Mouse (Mus musculus) CH12.LX (cell line): ENCODE measurements around the gene Adamtsl1. TPM values are rescaled to one million over a fixed set of nuclear protein-coding genes. Genes with fewer than 3 reads are reported as not detected.

Experiments used
- DNase-seq: peaks from one replicate; pipeline ENCODE4 v3.0.0-alpha.2; 2013; ENCODE audit errors: extremely low read depth
- H3K27ac ChIP-seq: 2 replicates; pipeline ENCODE4 v1.5.1; 2012; ENCODE audit warnings: low read depth, mild to moderate bottlenecking, control low read depth, moderate library complexity; ENCODE audit not compliant: insufficient read depth
- H3K27me3 ChIP-seq: replicated peaks from 2 replicates; pipeline ENCODE3; 2012; ENCODE audit warnings: inconsistent platforms
- H3K36me3 ChIP-seq, 2 experiments: replicated peaks in 1 of 2; 2 replicates each; pipeline versions ENCODE3 to v1.6.1; 2012; ENCODE audit warnings: inconsistent platforms in 1 of 2, low read length in 1 of 2, mild to moderate bottlenecking in 1 of 2, mixed read lengths in 1 of 2, moderate library complexity in 1 of 2; ENCODE audit not compliant: control insufficient read depth in 1 of 2, insufficient read depth in 1 of 2
- H3K4me1 ChIP-seq, 2 experiments: 2 replicates each; pipeline ENCODE4 v1.6.1; 2012; ENCODE audit warnings: inconsistent platforms in 1 of 2, moderate library complexity in 1 of 2; ENCODE audit not compliant: insufficient read depth in 2 of 2, control insufficient read depth in 1 of 2
- H3K4me2 ChIP-seq: 2 replicates; pipeline ENCODE4 v1.6.1; 2012; ENCODE audit warnings: low read depth, mild to moderate bottlenecking, control low read depth; ENCODE audit not compliant: poor library complexity, insufficient read depth, severe bottlenecking
- H3K4me3 ChIP-seq, 3 experiments: fragments of 150-350 bp in 1 of 3; sonication (generic) in 1 of 3; replicated peaks in 1 of 3; 2 replicates each; pipeline versions ENCODE3 to v1.5.1; 2011 to 2012; ENCODE audit warnings: low read depth in 2 of 3, low read length in 2 of 3, mild to moderate bottlenecking in 2 of 3, moderate library complexity in 2 of 3, control low read depth in 1 of 3, improper control_type of control experiment in 1 of 3, inconsistent platforms in 1 of 3, mixed read lengths in 1 of 3; ENCODE audit not compliant: poor library complexity in 1 of 3
- H3K79me2 ChIP-seq: replicated peaks from 2 replicates; pipeline ENCODE4 v1.6.1; 2012; ENCODE audit warnings: mild to moderate bottlenecking, moderate library complexity; ENCODE audit not compliant: control insufficient read depth, poor library complexity, insufficient read depth, severe bottlenecking; ENCODE audit errors: extremely low read depth
- H3K9ac ChIP-seq: 2 replicates; pipeline ENCODE4 v1.6.1; 2012; ENCODE audit warnings: low read depth, mild to moderate bottlenecking, control low read depth, moderate library complexity; ENCODE audit not compliant: insufficient read depth
- H3K9me3 ChIP-seq: replicated peaks from 2 replicates; pipeline ENCODE3; 2012; ENCODE audit warnings: low read length, inconsistent platforms, mixed read lengths
- BHLHE40 ChIP-seq: IDR thresholded peaks from 2 replicates; pipeline ENCODE4 v1.6.1; 2011; ENCODE audit warnings: mild to moderate bottlenecking, low read depth, low read length, improper control_type of control experiment
- CHD1 ChIP-seq: IDR thresholded peaks from 2 replicates; pipeline ENCODE4 v1.6.1; 2012; ENCODE audit warnings: low read depth, low read length, improper control_type of control experiment, inconsistent platforms
- CHD2 ChIP-seq: IDR thresholded peaks from 2 replicates; pipeline ENCODE4 v1.6.1; 2011; ENCODE audit warnings: low read length, improper control_type of control experiment
- CTCF ChIP-seq, 2 experiments: IDR thresholded peaks in 1 of 2; conservative IDR thresholded peaks in 1 of 2; 2 replicates each; pipeline ENCODE4 v1.5.1; 2011 to 2012; ENCODE audit warnings: low read depth in 2 of 2, low read length in 2 of 2, improper control_type of control experiment in 1 of 2, inconsistent platforms in 1 of 2, mild to moderate bottlenecking in 1 of 2, moderate library complexity in 1 of 2
- E2F4 ChIP-seq: IDR thresholded peaks from 2 replicates; pipeline ENCODE4 v1.6.1; 2011; ENCODE audit warnings: low read depth, low read length, improper control_type of control experiment; ENCODE audit not compliant: insufficient replicate concordance
- ELF1 ChIP-seq: IDR thresholded peaks from 2 replicates; pipeline ENCODE4 v1.6.1; 2014; ENCODE audit warnings: low read depth, mild to moderate bottlenecking, inconsistent platforms, low read length, improper control_type of control experiment
- ETS1 ChIP-seq: conservative IDR thresholded peaks from 2 replicates; pipeline ENCODE4 v1.6.1; 2012; ENCODE audit warnings: low read depth, mild to moderate bottlenecking, inconsistent platforms, low read length, improper control_type of control experiment, moderate library complexity
- GABPA ChIP-seq: IDR thresholded peaks from 2 replicates; pipeline ENCODE4 v1.6.1; 2012; ENCODE audit warnings: low read depth, low read length, improper control_type of control experiment, inconsistent platforms; ENCODE audit not compliant: insufficient replicate concordance
- HCFC1 ChIP-seq: IDR thresholded peaks from 2 replicates; pipeline ENCODE4 v1.6.1; 2012; ENCODE audit warnings: low read depth, mild to moderate bottlenecking, inconsistent platforms, low read length, improper control_type of control experiment
- JUN ChIP-seq: IDR thresholded peaks from 2 replicates; pipeline ENCODE4 v1.6.1; 2011; ENCODE audit warnings: low read depth, mild to moderate bottlenecking, low read length, improper control_type of control experiment, moderate library complexity; ENCODE audit not compliant: insufficient read depth
- JUND ChIP-seq: conservative IDR thresholded peaks from 2 replicates; pipeline ENCODE4 v1.6.1; 2011; ENCODE audit warnings: low read depth, low read length, improper control_type of control experiment
- MAFK ChIP-seq: IDR thresholded peaks from 2 replicates; pipeline ENCODE4 v1.6.1; 2011; ENCODE audit warnings: low read length, improper control_type of control experiment; ENCODE audit not compliant: insufficient replicate concordance
- MAX ChIP-seq: IDR thresholded peaks from 2 replicates; pipeline ENCODE4 v1.6.1; 2011; ENCODE audit warnings: low read length, improper control_type of control experiment
- MEF2A ChIP-seq: IDR thresholded peaks from 2 replicates; pipeline ENCODE4 v1.6.1; 2014; ENCODE audit warnings: low read depth, mild to moderate bottlenecking, inconsistent platforms, low read length, improper control_type of control experiment, borderline replicate concordance
- MXI1 ChIP-seq: IDR thresholded peaks from 2 replicates; pipeline ENCODE4 v1.6.1; 2011; ENCODE audit warnings: mild to moderate bottlenecking, low read depth, low read length, improper control_type of control experiment
- MYC ChIP-seq: IDR thresholded peaks from 2 replicates; pipeline ENCODE4 v1.6.1; 2011; ENCODE audit warnings: low read depth, mild to moderate bottlenecking, improper control_type of control experiment, low read length
- NELFE ChIP-seq: IDR thresholded peaks from 2 replicates; pipeline ENCODE4 v1.6.1; 2011; ENCODE audit warnings: low read depth, low read length, improper control_type of control experiment
- NRF1 ChIP-seq: IDR thresholded peaks from 2 replicates; pipeline ENCODE4 v1.6.1; 2014; ENCODE audit warnings: low read depth, mild to moderate bottlenecking, inconsistent platforms, low read length, improper control_type of control experiment, moderate library complexity
- PAX5 ChIP-seq: IDR thresholded peaks from 2 replicates; pipeline ENCODE4 v1.6.1; 2012; ENCODE audit warnings: low read length, inconsistent platforms, mixed read lengths
- POLR2A ChIP-seq: IDR thresholded peaks from 2 replicates; pipeline ENCODE4 v1.6.1; 2011; ENCODE audit warnings: low read depth, mild to moderate bottlenecking, improper control_type of control experiment, low read length
- POLR2AphosphoS2 ChIP-seq: IDR thresholded peaks from 2 replicates; pipeline ENCODE4 v1.6.1; 2011; ENCODE audit warnings: low read depth, low read length, improper control_type of control experiment
- RAD21 ChIP-seq: IDR thresholded peaks from 2 replicates; pipeline ENCODE4 v1.6.1; 2011; ENCODE audit warnings: low read depth, mild to moderate bottlenecking, low read length, improper control_type of control experiment, moderate library complexity
- RCOR1 ChIP-seq: conservative IDR thresholded peaks from 2 replicates; pipeline ENCODE4 v1.6.1; 2012; ENCODE audit warnings: low read depth, mild to moderate bottlenecking, inconsistent platforms, low read length, improper control_type of control experiment
- SMC3 ChIP-seq: IDR thresholded peaks from 2 replicates; pipeline ENCODE4 v1.6.1; 2011; ENCODE audit warnings: low read depth, low read length, improper control_type of control experiment
- TBP ChIP-seq: conservative IDR thresholded peaks from 2 replicates; pipeline ENCODE4 v1.6.1; 2011; ENCODE audit warnings: low read depth, low read length, improper control_type of control experiment
- TCF12 ChIP-seq: IDR thresholded peaks from 2 replicates; pipeline ENCODE4 v1.6.1; 2014; ENCODE audit warnings: low read depth, mild to moderate bottlenecking, inconsistent platforms, low read length, improper control_type of control experiment
- USF1 ChIP-seq: IDR thresholded peaks from 2 replicates; pipeline ENCODE4 v1.6.1; 2014; ENCODE audit warnings: low read depth, mild to moderate bottlenecking, inconsistent platforms, low read length, improper control_type of control experiment
- USF2 ChIP-seq: conservative IDR thresholded peaks from 2 replicates; pipeline ENCODE4 v1.6.1; 2011; ENCODE audit warnings: low read depth, low read length, improper control_type of control experiment
- ZC3H11A ChIP-seq: IDR thresholded peaks from 2 replicates; pipeline ENCODE4 v1.6.1; 2012; ENCODE audit warnings: low read depth, mild to moderate bottlenecking, inconsistent platforms, low read length, improper control_type of control experiment
- ZKSCAN1 ChIP-seq: IDR thresholded peaks from 2 replicates; pipeline ENCODE4 v1.6.1; 2012; ENCODE audit warnings: low read depth, inconsistent platforms, low read length, improper control_type of control experiment, borderline replicate concordance
- ZMIZ1 ChIP-seq: IDR thresholded peaks from 2 replicates; pipeline ENCODE4 v1.6.1; 2012; ENCODE audit warnings: low read depth, mild to moderate bottlenecking, inconsistent platforms, low read length, improper control_type of control experiment
- dilution Hi-C: fragments of 300-500 bp; cut with MboI; formaldehyde crosslinking; loops from 2 replicates; pipeline ENCODE4 v1.14.3; 2020; ENCODE audit warnings: low sequenced_read_pairs; ENCODE audit not compliant: extremely low pct_unique_long_range_greater_than_20kb, extremely low pct_ligation_motif_present
- in situ Hi-C: fragments of 300-500 bp; cut with MboI; formaldehyde crosslinking; loops from 3 replicates; pipeline ENCODE4 v1.14.3; 2019; ENCODE audit warnings: low sequenced_read_pairs, low pct_ligation_motif_present, low pct_unique_long_range_greater_than_20kb, mixed read lengths
- polyA plus RNA-seq: library from polyadenylated mRNA; unstranded; fragments of >175 nt; gene quantifications from 2 replicates; pipeline ENCODE4 v1.2.1, GENCODE M21; 2012; ENCODE audit warnings: low read depth; ENCODE audit not compliant: insufficient read length
- total RNA-seq, 2 experiments: library from RNA; depleted of rRNA; stranded (reverse); fragments of 300-350 nt in 1 of 2; fragments of >200 nt in 1 of 2; gene quantifications; 2 replicates each; pipeline ENCODE4 v1.2.3; 2012 to 2014

Gene Adamtsl1
- total and polyA plus RNA-seq, 3 experiments: not detected

DNA sequence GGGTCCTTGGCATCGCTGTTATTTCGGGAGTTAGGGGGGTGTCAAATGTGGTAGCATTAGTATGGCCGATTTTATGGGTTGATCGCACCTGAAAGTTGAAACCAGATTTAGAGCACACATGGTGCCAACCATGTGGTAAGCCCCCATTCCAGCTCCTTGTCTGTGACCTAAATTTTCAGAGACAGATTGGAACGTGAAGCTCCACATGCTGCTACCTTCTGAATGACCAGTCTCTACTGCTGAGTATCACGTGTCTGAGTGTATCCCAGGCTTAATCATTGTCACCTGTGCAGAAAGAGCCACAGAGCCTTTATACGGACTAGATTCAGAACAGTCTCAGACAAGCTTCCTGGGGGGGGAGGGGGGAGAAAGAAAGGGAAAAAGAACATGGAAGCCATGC is 339.4 kb downstream of the Adamtsl1 start:
- Histone ChIP-seq H3K27ac (no peak overlapping the region), H3K9me3 (peaks cover 36% of the 10 kb centered on the region), H3K79me2 (no peaks in the 10 kb centered on the region), H3K27me3 (no peaks in the 10 kb centered on the region), H3K4me3 (no peak overlapping the region), H3K4me1 (no peaks in the 10 kb centered on the region), H3K36me3 (no peaks in the 10 kb centered on the region), H3K4me2 (no peak overlapping the region), H3K9ac (no peak overlapping the region)
- no peak for TF ChIP-seq USF1
- no peak for TF ChIP-seq POLR2AphosphoS2
- TF ChIP-seq JUN: no peak
- TF ChIP-seq MYC: no peak
- TF ChIP-seq TCF12: no peak
- TF ChIP-seq ZMIZ1: no peak
- no peak for TF ChIP-seq PAX5
- TF ChIP-seq ZC3H11A: no peak
- TF ChIP-seq RAD21: no peak
- no peak for TF ChIP-seq MEF2A
- TF ChIP-seq ETS1: no peak
- TF ChIP-seq NELFE: no peak
- TF ChIP-seq E2F4: no peak
- no peak for TF ChIP-seq TBP
- no peak for TF ChIP-seq GABPA
- TF ChIP-seq SMC3: no peak
- no peak for TF ChIP-seq BHLHE40
- no peak for TF ChIP-seq CTCF (conservative IDR thresholded peaks at IDR 0.05 in 1 of 2, IDR thresholded peaks at IDR 0.05 in 1 of 2; ENCODE audit: low read depth in 2 of 2, low read length in 2 of 2)
- TF ChIP-seq NRF1: no peak
- in situ Hi-C loops (no loop called here), dilution Hi-C loops (no loop called here)
- no peak for DNase-seq

DNA sequence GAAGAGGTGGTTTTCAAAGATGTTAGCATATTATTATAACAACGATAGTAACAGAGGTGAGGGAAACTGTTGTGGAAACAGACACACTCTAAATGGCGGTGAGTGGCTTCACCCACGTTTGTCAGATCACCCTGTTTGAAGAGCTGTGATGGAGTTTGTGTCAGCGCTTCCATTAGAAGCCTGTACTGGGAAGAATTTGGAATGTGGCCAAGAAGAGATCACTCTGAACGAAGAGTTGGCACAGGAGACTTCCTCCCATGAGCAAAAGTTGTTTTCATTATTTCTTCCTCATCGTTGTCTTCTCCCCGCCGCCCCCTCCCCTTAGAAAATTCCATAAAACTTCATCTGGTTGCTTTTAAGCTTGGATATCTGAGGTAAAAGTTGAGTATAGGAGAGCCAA is 340.5 kb downstream of the Adamtsl1 start:
- Histone ChIP-seq H3K36me3 (no peaks in the 10 kb centered on the region), H3K4me3 (no peak overlapping the region), H3K79me2 (no peaks in the 10 kb centered on the region), H3K9ac (no peak overlapping the region), H3K27ac (no peak overlapping the region), H3K4me2 (no peak overlapping the region), H3K9me3 (peaks cover 40% of the 10 kb centered on the region), H3K4me1 (no peaks in the 10 kb centered on the region), H3K27me3 (no peaks in the 10 kb centered on the region)
- TF ChIP-seq ZKSCAN1: no peak
- no peak for TF ChIP-seq CHD1
- no peak for TF ChIP-seq SMC3
- TF ChIP-seq JUND: no peak
- no peak for TF ChIP-seq MAX
- TF ChIP-seq ETS1: no peak
- TF ChIP-seq RCOR1: no peak
- no peak for TF ChIP-seq CHD2
- TF ChIP-seq POLR2AphosphoS2: no peak
- TF ChIP-seq BHLHE40: no peak
- TF ChIP-seq POLR2A: no peak
- TF ChIP-seq HCFC1: no peak
- TF ChIP-seq MAFK: no peak
- no peak for TF ChIP-seq MXI1
- no peak for TF ChIP-seq USF1
- no peak for TF ChIP-seq USF2
- no peak for TF ChIP-seq NRF1
- no peak for TF ChIP-seq ELF1
- DNase-seq: no peak
- in situ Hi-C loops: no loop called here
- dilution Hi-C loops: no loop called here
